Mouse (Mus musculus) NIH3T3 (cell line): ENCODE results near the gene Spp2.
"Not testable (repeated sequence)": the region's sequence is repeated elsewhere in the genome, so short reads cannot be mapped to it uniquely, and the experiment has no call there.

Experiments used
- DNase-seq: peaks from one replicate; pipeline ENCODE4 v3.0.0-alpha.2; 2012; ENCODE audit warnings: low read depth

Spp2 gene

GRCm38 (mm10) chr1:88434057-88434456 is 27.3 kb downstream of the Spp2 start:
- peak; percentile 33 for DNase-seq

GRCm38 (mm10) chr1:88437206-88438126 is 30.7 kb downstream of the Spp2 start:
- DNase-seq, result no peak

- DNase-seq, result peak; percentile 14
Observed at GRCm38 (mm10) chr1:88443383-88443782, 36.6 kb downstream of the Spp2 start.

GRCm38 (mm10) chr1:88445400-88445799 is 38.6 kb downstream of the Spp2 start:
- peak; percentile 56 for DNase-seq

- no peak for DNase-seq
Observed at GRCm38 (mm10) chr1:88446270-88447030, 39.7 kb downstream of the Spp2 start.

- DNase-seq, result no peak
Observed at GRCm38 (mm10) chr1:88447483-88447882, 40.7 kb downstream of the Spp2 start.

GRCm38 (mm10) chr1:88448094-88448493 is 41.3 kb downstream of the Spp2 start:
- DNase-seq, result not testable (repeated sequence)

GRCm38 (mm10) chr1:88449741-88450140 is 43.0 kb downstream of the Spp2 start:
- DNase-seq, result no peak

GRCm38 (mm10) chr1:88450668-88451067 is 43.9 kb downstream of the Spp2 start:
- DNase-seq, result no peak

- peak; percentile 34 for DNase-seq
Observed at GRCm38 (mm10) chr1:88452198-88452597, 45.4 kb downstream of the Spp2 start.

GRCm38 (mm10) chr1:88454703-88455102 is 47.9 kb downstream of the Spp2 start:
- DNase-seq, result no peak

GRCm38 (mm10) chr1:88455761-88456160 is 49.0 kb downstream of the Spp2 start:
- DNase-seq, result no peak

- DNase-seq, result peak; percentile 88
Observed at GRCm38 (mm10) chr1:88456451-88457072, 49.8 kb downstream of the Spp2 start.

- no peak for DNase-seq
Observed at GRCm38 (mm10) chr1:88459196-88459595, 52.4 kb downstream of the Spp2 start.

GRCm38 (mm10) chr1:88459655-88460054 is 52.9 kb downstream of the Spp2 start:
- DNase-seq, result no peak

GRCm38 (mm10) chr1:88461096-88461495 is 54.3 kb downstream of the Spp2 start:
- no peak for DNase-seq

GRCm38 (mm10) chr1:88462484-88462883 is 55.7 kb downstream of the Spp2 start:
- DNase-seq, result peak; percentile 63

- no peak for DNase-seq
Observed at GRCm38 (mm10) chr1:88463241-88463640, 56.5 kb downstream of the Spp2 start.

GRCm38 (mm10) chr1:88464109-88464905 is 57.5 kb downstream of the Spp2 start:
- no peak for DNase-seq

GRCm38 (mm10) chr1:88465722-88466121 is 59.0 kb downstream of the Spp2 start:
- DNase-seq, result peak; percentile 58

- DNase-seq, result no peak
Observed at GRCm38 (mm10) chr1:88466325-88467064, 59.7 kb downstream of the Spp2 start.
